Mouse (Mus musculus) myocyte (in vitro differentiated cells): ENCODE results near the gene Lime1. TPM values are rescaled to one million over a fixed set of nuclear protein-coding genes. Genes with fewer than 3 reads are reported as not detected.

Experiments used
- H3K27me3 ChIP-seq: one replicate; pipeline ENCODE4 v1.6.1; 2011; ENCODE audit not compliant: control insufficient read depth, insufficient read depth, insufficient read length
- H3K36me3 ChIP-seq: one replicate; pipeline ENCODE4 v1.6.1; 2011; ENCODE audit not compliant: control insufficient read depth, insufficient read depth
- H3K4me2 ChIP-seq: one replicate; pipeline ENCODE4 v1.6.1; 2011; ENCODE audit warnings: low read depth, control low read depth
- H3K4me3 ChIP-seq: one replicate; pipeline ENCODE4 v1.5.1; 2011; ENCODE audit warnings: mild to moderate bottlenecking, control low read depth, moderate library complexity
- H3K79me2 ChIP-seq: one replicate; pipeline ENCODE4 v1.6.1; 2011; ENCODE audit not compliant: control insufficient read depth, insufficient read depth
- H3ac ChIP-seq: one replicate; pipeline ENCODE4 v1.6.1; 2011; ENCODE audit not compliant: control insufficient read depth, insufficient read length
- CEBPB ChIP-seq: IDR thresholded peaks from 2 replicates; pipeline ENCODE4 v1.6.1; 2011; ENCODE audit warnings: mild to moderate bottlenecking, moderate library complexity; ENCODE audit not compliant: poor library complexity, insufficient read depth, severe bottlenecking
- E2F4 ChIP-seq: IDR thresholded peaks from one replicate; pipeline ENCODE4 v1.6.1; 2011; ENCODE audit warnings: mild to moderate bottlenecking, control low read depth, moderate library complexity; ENCODE audit not compliant: insufficient read depth
- MAX ChIP-seq: IDR thresholded peaks from one replicate; pipeline ENCODE4 v1.6.1; 2011; ENCODE audit warnings: low read depth, mild to moderate bottlenecking, control low read depth
- MYOD1 ChIP-seq, 3 experiments: IDR thresholded peaks; one replicate each; pipeline ENCODE4 v1.6.1; 2011; ENCODE audit warnings: control low read depth in 2 of 3, low read depth in 2 of 3, mild to moderate bottlenecking in 2 of 3, moderate library complexity in 1 of 3; ENCODE audit not compliant: insufficient read length in 2 of 3, control insufficient read depth in 1 of 3
- MYOG ChIP-seq, 3 experiments: IDR thresholded peaks; one replicate each; pipeline ENCODE4 v1.6.1; 2011; ENCODE audit warnings: control low read depth in 2 of 3, low read depth in 2 of 3, mild to moderate bottlenecking in 2 of 3; ENCODE audit not compliant: insufficient read length in 2 of 3, control insufficient read depth in 1 of 3, insufficient read depth in 1 of 3
- POLR2A ChIP-seq: IDR thresholded peaks from one replicate; pipeline ENCODE4 v1.6.1; 2011; ENCODE audit warnings: low read depth, mild to moderate bottlenecking, control low read depth, moderate library complexity; ENCODE audit not compliant: insufficient read length
- POLR2AphosphoS2 ChIP-seq: IDR thresholded peaks from one replicate; pipeline ENCODE4 v1.6.1; 2011; ENCODE audit warnings: low read depth, control low read depth; ENCODE audit not compliant: insufficient read length
- REST ChIP-seq: IDR thresholded peaks from one replicate; pipeline ENCODE4 v1.6.1; 2011; ENCODE audit warnings: mild to moderate bottlenecking, control low read depth, moderate library complexity; ENCODE audit not compliant: insufficient read depth, insufficient read length
- SRF ChIP-seq: IDR thresholded peaks from one replicate; pipeline ENCODE4 v1.6.1; 2011; ENCODE audit warnings: low read depth; ENCODE audit not compliant: control insufficient read depth, insufficient read length
- TCF12 ChIP-seq: IDR thresholded peaks from one replicate; pipeline ENCODE4 v1.6.1; 2011; ENCODE audit warnings: mild to moderate bottlenecking, control low read depth; ENCODE audit not compliant: poor library complexity, insufficient read depth, severe bottlenecking
- TCF3 ChIP-seq: IDR thresholded peaks from one replicate; pipeline ENCODE4 v1.6.1; 2011; ENCODE audit warnings: low read depth, control low read depth; ENCODE audit not compliant: insufficient read length
- USF1 ChIP-seq: IDR thresholded peaks from one replicate; pipeline ENCODE4 v1.6.1; 2011; ENCODE audit warnings: low read depth, mild to moderate bottlenecking, control low read depth, moderate library complexity
- polyA plus RNA-seq: library from polyadenylated mRNA; unstranded; fragments of >200 nt; fragmentation: generic; extraction: Trizol; gene quantifications from one replicate; pipeline ENCODE4 v1.2.1, GENCODE M21; 2012; ENCODE audit warnings: missing spikeins

Lime1 gene
- polyA plus RNA-seq, 1 experiment, result 8.2 TPM

- H3K36me3 ChIP-seq, result peaks cover 9% of the 10 kb centered on the region
- H3ac ChIP-seq, result no peak overlapping the region
- H3K27me3 ChIP-seq, result no peaks in the 10 kb centered on the region
- no peak overlapping the region for H3K4me3 ChIP-seq
- TF ChIP-seq TCF3 (no peak), REST (no peak), TCF12 (no peak), MYOG (IDR thresholded peaks at IDR 0.05; ENCODE audit: control insufficient read depth in 1 of 3, insufficient read depth in 1 of 3, insufficient read length in 2 of 3, low read depth in 2 of 3) (peak in 2 of 3 experiments; percentile 73 to 89), MYOD1 (IDR thresholded peaks at IDR 0.05; ENCODE audit: control insufficient read depth in 1 of 3, insufficient read length in 2 of 3, low read depth in 2 of 3) (peak in 2 of 3 experiments; percentile 72 to 77), POLR2A (no peak), USF1 (no peak)
- H3K79me2 ChIP-seq, result no peaks in the 10 kb centered on the region
- no peak overlapping the region for H3K4me2 ChIP-seq
Observed at GRCm38 (mm10) chr2:181386663-181387210, 6.9 kb downstream of the Lime1 start.

DNA sequence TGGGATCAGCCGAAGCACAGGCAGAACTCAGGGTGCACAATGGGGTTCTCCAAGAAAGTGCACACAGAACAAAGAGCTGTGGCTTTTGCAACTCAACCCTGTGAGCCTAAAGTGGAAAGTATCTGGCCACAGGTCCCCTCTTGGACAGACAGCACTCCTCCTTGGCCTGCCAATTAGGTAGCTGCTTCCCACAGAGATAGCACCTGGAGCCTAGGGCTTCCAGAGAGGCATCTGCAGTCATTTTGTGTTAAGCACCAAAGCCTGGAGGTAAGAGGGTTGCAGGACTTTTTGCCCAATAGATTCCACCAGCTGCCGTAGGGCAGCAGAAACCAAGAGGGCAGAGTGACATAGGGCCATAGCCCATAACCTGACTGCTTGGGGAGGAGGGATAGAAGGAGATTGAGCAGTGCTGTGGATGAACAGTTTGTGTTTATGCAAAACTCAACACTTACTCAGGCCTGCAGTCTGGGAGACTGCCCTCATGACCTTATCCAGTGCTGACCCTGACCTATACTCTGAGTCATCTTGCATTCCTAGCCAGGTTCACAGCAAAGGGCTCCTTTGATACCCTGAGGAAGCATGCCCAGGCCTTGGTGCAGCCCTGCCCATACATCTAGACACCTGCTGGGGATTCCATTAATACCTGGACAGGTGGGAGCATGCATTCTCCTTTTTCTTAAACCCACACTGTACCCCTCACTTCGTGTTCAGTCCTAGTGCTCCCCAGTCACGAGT lies 10.4 kb downstream of the Lime1 start:
- H3K79me2 ChIP-seq, result no peaks in the 10 kb centered on the region
- no peaks in the 10 kb centered on the region for H3K27me3 ChIP-seq
- no peak overlapping the region for H3K4me2 ChIP-seq
- H3K36me3 ChIP-seq, result no peaks in the 10 kb centered on the region
- TF ChIP-seq E2F4 (no peak), MYOG (IDR thresholded peaks at IDR 0.05; ENCODE audit: control insufficient read depth in 1 of 3, insufficient read depth in 1 of 3, insufficient read length in 2 of 3, low read depth in 2 of 3) (no peak), REST (no peak), POLR2AphosphoS2 (no peak), POLR2A (no peak), MAX (no peak), TCF3 (no peak), CEBPB (no peak), TCF12 (no peak), MYOD1 (IDR thresholded peaks at IDR 0.05; ENCODE audit: control insufficient read depth in 1 of 3, insufficient read length in 2 of 3, low read depth in 2 of 3) (no peak)
- H3ac ChIP-seq, result no peak overlapping the region
- no peak overlapping the region for H3K4me3 ChIP-seq

- Histone ChIP-seq H3K27me3 (no peaks in the 10 kb centered on the region), H3K4me3 (no peak overlapping the region), H3K79me2 (no peaks in the 10 kb centered on the region), H3K36me3 (no peaks in the 10 kb centered on the region), H3K4me2 (no peak overlapping the region), H3ac (no peak overlapping the region)
- no peak for TF ChIP-seq CEBPB
- no peak for TF ChIP-seq MYOG (IDR thresholded peaks at IDR 0.05; ENCODE audit: control insufficient read depth in 1 of 3, insufficient read depth in 1 of 3, insufficient read length in 2 of 3, low read depth in 2 of 3)
- no peak for TF ChIP-seq REST
- peak; percentile 18 for TF ChIP-seq POLR2AphosphoS2
- no peak for TF ChIP-seq TCF3
- TF ChIP-seq MYOD1 (IDR thresholded peaks at IDR 0.05; ENCODE audit: control insufficient read depth in 1 of 3, insufficient read length in 2 of 3, low read depth in 2 of 3), result no peak
Observed at GRCm38 (mm10) chr2:181391022-181391421, 11.1 kb downstream of the Lime1 start.

DNA sequence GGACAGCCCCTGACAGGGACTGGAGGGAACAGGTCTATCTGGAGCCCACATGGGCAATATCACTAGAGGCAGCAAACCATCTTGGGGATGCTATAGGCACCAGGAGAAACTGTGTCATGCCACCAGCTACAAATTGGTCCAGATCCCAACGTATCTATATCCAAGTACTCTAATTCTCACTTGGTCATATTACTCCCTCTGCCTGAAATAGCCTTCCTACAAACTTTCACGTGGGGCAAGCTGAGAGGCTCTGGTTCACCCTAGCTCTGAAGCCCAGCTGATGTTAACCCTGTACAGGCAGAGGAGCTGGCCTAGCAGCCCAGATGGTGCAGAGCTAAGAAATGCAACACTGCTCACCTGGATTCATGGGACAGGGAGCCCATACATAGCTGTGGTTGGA lies 11.7 kb downstream of the Lime1 start:
- no peak for TF ChIP-seq POLR2AphosphoS2
- no peak for TF ChIP-seq REST
- TF ChIP-seq E2F4, result no peak
- no peak for TF ChIP-seq TCF3
- no peak for TF ChIP-seq MYOD1 (IDR thresholded peaks at IDR 0.05; ENCODE audit: control insufficient read depth in 1 of 3, insufficient read length in 2 of 3, low read depth in 2 of 3)
- no peak for TF ChIP-seq POLR2A
- no peak for TF ChIP-seq MYOG (IDR thresholded peaks at IDR 0.05; ENCODE audit: control insufficient read depth in 1 of 3, insufficient read depth in 1 of 3, insufficient read length in 2 of 3, low read depth in 2 of 3)
- TF ChIP-seq TCF12, result no peak
- TF ChIP-seq USF1, result no peak
- TF ChIP-seq CEBPB, result no peak
- no peak for TF ChIP-seq MAX
- TF ChIP-seq SRF, result no peak
- no peak overlapping the region for H3K4me3 ChIP-seq
- H3ac ChIP-seq, result no peak overlapping the region
- no peaks in the 10 kb centered on the region for H3K27me3 ChIP-seq
- no peak overlapping the region for H3K4me2 ChIP-seq
- no peaks in the 10 kb centered on the region for H3K36me3 ChIP-seq
- no peaks in the 10 kb centered on the region for H3K79me2 ChIP-seq
